Mouse (Mus musculus) heart, adult 2 months (tissue): ENCODE measurements around the gene Pdzd2.

Source experiments
- CTCF ChIP-seq: fragments of 200-600 bp; IDR thresholded peaks from 2 replicates; pipeline ENCODE4 v1.8.1; 2022; ENCODE audit warnings: antibody characterized with exemption, mild to moderate bottlenecking, moderate library complexity
- EP300 ChIP-seq: fragments of 200-500 bp; IDR thresholded peaks from 2 replicates; pipeline ENCODE4 v1.6.1; 2011; ENCODE audit warnings: low read depth, low read length, control low read depth; ENCODE audit not compliant: insufficient read depth
- POLR2A ChIP-seq: fragments of 200-500 bp; IDR thresholded peaks from 2 replicates; pipeline ENCODE4 v1.6.1; 2011; ENCODE audit warnings: mild to moderate bottlenecking, low read depth, low read length, control low read depth; ENCODE audit not compliant: insufficient read depth

DNA sequence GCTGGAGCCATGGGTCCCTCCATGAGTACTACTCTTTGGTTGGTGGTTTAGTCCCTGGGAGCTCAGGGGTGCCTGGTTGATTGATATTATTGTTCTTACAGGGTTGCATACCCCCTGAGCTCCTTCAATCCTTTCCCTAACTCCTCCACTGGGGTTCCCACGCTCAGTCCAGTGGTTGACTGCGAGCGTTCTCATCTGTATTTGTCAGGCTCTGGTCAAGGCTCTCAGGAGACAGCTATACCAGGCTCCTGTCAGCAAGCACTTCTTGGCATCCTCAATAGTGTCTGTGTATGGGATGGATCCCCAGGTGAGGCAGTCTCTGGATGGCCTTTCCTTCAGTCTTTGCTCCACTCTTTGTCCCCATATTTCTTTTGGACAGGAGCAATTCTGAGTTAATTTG lies 392.8 kb downstream of the Pdzd2 start:
- no peak for TF ChIP-seq POLR2A
- no peak for TF ChIP-seq CTCF
- TF ChIP-seq EP300: no peak
